Mouse (Mus musculus) testis, postnatal 14 days (tissue): ENCODE measurements around the gene 3110018I06Rik.

Experiments
- DNase-seq: peaks from one replicate; pipeline ENCODE4 v3.0.0; 2021; ENCODE audit warnings: low spot score

The 3110018I06Rik gene

DNA sequence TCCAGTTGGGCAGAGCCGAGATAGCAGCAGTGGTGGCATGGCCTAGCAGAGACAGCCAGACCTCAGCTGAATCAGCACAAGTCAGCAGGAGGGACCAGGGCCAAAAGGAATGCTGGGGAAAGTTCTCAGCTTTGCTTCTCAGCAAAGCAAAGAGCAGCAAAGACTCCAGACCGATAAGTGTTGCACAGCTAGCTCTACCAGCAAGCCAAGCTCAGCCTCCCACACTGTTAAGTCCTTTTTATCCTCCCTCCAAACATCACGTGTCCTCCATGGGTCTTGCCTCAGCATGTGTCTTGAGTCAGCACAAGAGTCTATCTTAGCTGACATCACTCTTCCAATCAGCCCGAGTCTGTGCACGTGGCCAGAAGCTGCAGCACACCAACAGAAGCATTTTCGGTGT is at the start of gene 3110018I06Rik:
3110018I06Rik (plus strand) TSS at position 262 of the 400 bp plus-strand sequence.
- DNase-seq: no peak

DNA sequence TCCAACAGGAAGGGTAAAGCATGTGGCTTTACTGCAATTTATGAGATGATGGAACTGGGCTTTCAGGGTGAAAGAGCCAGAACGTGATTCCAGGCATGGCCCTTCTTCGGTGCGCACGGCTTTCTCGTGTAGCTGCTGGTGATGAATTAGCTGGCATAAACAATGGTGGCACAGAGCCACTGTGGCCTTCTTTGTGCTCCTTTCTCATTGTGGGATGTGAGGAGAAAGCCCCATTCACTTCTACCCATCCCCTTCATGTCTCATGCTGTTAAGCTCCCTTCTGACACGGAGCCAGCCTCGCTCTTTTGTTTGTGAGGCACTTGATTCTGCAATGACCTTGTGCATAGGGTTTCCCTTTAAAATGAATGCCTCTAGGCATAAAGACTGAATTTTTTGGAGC is 43.8 kb upstream of the 3110018I06Rik start:
- DNase-seq: no peak

DNA sequence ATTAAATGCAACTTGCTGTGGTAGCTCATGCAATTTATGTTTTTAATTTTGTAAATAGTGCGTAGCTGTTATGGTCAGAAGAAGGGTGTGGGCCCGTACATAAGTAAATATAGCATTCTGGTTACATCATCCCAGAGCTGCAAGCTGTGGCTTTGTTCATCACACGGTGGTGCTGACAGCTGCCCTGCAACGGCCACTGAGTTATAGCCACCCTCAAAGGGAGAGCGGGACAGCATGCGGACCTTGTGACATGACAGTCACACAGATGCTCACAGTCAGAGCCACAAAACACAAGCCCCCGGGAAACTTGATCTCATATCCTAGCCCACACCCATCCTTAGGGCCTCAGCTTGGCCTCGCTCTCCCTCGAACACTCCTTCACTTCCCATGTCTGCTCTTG is 30.6 kb upstream of the 3110018I06Rik start:
- no peak for DNase-seq

DNA sequence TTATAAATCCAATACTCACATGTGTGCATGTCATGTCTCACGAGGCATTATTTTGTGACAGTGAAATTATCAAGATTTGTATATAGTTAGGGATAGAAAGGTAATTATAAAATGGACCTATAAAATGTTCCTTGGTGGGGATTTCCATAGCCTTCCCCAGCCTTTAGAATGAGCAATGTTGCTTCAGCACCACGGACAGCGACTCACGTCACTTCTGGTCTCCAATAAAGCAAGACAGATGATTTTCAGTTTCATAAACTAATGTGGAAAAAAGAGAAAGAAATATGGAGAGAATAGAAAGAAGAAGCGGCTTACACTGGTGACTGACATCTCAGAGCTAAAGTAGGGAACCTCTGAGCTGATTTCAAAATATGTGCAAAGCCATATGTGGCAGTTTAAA is 23.7 kb upstream of the 3110018I06Rik start:
- peak; percentile 26 for DNase-seq

DNA sequence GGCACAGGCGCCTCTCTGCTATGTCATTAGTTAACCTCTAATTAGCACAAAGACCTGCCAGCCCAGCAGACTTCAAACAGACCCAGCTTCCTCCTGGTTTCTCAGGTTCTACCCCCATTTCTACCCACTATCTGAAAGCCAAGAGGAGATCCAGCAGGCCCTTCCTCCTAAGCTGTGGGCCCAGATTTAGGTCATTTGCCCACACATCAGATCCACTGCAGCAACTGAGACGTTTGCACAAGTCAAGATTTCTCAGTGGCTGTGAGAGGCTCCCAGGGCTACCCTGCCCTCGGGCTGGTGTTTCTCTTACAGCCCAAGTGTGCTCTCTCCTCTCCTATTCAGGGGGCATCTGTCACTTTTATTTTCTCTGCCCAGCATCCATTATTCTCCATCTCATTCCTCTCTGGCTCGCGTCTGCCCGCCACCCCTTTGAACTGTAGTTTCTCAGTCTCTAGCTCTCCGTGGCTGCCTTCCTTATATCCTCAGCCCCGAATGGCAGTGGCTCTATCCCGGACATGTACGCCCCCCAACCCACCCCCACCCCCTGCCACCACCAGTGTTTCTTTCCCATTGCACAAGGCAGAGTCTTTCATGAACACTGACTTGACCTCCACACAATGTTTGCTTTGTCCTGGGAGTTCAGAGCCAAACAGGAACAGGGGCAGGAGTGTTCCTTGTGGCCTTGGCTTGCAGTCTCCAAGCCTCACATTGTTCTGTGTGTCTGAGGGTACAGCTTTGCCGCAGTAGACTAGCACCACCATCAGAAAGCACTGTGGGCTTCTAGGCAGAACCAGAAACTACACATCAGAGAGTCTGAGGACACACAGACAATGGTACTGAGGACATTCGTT is 11.8 kb upstream of the 3110018I06Rik start:
- no peak for DNase-seq

DNA sequence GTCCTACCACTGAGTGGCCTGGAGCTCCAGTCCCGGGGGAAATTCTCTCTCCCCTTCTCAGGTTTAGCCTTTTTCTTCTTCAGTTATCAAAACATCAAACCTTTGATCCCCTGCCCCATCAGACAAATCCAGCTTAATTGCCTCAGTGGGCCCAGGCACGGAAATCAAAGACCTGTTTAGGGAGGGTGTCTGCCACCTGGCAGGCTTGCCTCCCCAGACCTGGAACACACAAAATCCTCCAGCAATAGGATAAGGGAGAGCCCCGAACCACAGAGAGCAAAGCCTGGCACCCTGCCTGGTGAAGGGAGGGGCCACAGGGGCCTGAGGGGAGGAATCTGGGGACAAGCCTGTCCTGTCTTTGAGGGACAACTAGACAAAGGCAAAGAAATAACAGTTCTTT is 9.1 kb upstream of the 3110018I06Rik start:
- no peak for DNase-seq

DNA sequence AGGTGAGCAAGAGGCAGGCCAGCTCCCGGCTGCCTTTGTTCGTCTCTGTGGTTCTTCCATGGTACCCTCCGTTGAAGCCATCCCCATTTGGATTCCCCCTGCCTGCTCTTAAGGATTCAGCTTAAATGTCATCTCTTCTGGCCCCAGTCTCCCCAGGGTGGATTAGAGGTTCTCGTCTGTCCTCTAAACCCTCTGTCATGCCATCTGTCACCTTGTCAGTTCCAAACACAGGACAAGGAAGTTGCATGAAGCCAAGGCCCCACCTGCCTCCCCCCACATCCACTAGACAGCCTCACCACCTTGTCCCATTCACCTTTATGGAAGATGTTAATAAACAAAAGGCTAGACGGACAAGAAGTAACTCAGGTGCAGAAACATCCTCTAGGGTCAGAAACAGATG is 5.4 kb upstream of the 3110018I06Rik start:
- DNase-seq: no peak

DNA sequence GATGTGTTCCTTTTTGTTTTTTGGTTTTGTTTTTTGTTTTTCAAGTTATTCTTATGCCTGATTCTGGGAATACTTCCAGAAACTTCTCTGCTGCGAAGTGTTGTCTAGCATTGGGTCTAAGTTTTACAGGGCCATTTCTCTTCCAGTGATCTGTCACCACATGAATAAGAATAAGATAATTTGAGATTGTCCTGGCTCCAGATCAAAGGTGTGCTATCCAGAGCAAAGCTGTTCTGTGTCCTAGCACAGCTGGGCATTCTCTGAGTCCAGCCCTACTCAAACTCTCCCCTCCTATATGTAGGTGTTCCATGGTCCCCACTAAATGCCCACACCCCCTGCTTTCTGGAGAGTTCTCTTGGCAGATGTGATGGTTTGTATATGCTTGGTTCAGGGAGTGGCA is 2.9 kb downstream of the 3110018I06Rik start:
- DNase-seq: no peak

DNA sequence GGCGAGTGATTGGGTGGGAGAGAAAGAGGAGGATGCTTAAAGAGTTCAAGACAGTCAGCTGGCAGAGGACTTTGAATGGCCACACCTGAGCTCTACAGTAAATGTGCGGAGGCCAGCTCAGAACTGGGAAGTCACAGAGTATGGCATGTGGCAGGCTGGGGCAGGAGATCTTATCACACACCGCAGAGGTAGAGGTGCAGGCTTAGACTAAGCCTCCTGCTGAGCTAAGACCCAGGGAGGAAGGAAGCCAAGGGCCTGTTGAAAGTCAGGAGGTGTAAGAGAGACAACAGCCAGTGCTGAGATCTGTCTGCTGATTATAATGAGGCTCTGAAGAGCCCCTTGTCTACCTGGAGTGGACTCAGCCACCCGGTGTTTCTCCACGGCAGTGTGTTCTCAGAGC is 8.5 kb downstream of the 3110018I06Rik start:
- DNase-seq: no peak

DNA sequence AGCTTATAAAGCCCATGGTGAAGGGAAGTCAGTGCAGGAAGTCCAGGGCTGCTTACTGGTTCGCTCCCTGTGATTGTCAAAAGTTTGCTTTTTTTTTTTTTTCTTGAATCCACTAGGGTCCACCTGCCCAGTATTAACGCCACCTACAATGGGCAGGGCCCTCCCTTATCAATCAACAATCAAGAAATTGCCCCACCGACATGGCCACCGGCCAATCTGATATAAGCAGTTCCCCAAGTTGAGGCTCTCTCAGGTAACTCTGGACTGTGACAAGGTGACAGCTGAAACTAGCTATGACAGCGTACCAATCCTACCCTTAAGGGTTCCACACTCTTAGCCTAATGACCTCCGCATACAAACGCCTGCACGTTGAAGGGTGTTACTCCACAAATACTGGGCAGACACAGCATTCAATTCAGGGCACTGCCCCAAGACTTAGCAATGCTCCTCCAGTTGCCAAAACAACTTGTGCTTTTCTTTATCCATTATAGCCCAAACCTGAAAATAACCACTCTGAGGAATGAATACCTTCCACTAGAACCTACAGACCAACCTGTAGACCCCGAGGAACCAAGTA is 21.3 kb downstream of the 3110018I06Rik start:
- no peak for DNase-seq

DNA sequence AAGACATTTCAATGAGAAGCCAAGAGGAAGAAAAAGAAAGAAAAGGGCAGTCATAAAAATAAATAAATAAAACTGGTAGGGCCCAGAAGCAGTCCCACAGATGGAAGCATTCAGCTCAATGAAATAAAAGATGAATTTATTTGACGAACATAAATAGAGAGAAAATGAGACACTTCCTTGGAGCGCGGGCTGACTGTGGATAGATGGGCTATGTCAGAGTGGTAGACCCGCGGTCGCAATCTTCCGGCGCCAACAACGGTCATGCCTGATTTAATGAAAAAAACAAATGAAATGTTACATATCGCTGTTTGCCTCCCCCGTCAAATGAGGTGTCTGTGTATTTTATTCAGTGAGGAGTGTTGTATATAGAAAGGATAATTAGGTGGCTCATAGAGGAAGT is 22.7 kb downstream of the 3110018I06Rik start:
- no peak for DNase-seq

DNA sequence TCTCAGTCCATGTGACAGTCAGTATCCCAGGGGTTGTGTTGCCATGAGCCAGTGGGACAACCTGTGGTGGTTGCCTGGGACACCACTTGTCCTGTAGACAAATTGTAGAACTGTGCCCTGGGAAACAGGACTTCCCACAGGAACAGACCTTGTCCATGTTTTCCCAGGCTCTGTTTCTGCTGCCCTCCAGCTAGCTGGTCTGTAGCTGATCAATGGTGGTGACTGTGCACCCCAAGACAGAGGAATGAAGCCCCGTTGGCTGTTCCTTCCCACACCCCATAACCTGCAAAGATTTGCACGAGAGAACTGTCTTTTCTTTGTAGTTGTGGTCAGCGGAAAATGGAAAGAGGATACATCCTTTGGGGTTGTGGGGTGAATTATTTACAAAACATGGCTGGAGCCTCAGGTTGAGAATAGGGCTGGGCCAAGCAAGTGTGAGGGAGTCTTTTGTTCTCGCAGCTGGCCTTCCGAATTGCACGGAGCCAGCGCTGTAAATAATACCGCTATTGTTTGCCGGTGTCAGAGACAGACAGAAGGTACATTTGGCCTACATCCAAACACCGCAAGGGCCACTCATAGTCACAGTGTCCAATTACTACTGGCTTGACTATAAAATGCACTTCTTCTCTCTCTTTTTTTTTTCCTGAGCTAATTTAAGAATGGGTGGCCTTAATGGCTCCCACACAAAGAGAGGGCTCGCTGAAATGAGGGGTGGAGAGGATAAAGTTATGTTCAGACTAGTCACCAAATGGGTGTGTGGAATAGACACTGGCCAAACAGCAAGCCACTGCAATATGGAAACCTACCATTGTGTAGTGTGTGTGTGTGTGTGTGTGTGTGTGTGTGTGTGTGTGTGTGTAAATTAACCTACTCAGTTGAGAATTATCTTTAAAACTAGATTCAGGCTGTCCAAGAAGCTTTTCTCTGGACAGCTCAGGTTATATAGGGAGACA is 28.1 kb downstream of the 3110018I06Rik start:
- DNase-seq: peak; percentile 33

DNA sequence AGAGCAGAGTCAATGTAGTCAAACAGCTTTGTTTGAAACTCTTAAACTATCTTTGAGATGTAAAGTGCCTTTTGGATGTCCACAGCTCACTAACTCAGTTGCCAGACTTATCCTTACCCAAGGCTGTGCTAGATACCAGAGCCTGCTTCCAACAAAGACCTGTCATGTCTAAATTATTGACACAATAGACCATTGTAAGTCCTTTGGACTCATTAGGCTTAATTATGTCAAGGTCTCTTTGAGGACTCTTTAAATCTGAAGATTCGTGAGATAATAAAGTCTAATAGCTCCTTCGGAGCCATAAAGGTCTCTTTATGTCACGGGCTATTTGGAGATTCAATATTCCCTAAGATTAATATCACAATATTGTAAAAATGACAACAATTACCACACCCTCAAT is 32.5 kb downstream of the 3110018I06Rik start:
- DNase-seq: no peak

DNA sequence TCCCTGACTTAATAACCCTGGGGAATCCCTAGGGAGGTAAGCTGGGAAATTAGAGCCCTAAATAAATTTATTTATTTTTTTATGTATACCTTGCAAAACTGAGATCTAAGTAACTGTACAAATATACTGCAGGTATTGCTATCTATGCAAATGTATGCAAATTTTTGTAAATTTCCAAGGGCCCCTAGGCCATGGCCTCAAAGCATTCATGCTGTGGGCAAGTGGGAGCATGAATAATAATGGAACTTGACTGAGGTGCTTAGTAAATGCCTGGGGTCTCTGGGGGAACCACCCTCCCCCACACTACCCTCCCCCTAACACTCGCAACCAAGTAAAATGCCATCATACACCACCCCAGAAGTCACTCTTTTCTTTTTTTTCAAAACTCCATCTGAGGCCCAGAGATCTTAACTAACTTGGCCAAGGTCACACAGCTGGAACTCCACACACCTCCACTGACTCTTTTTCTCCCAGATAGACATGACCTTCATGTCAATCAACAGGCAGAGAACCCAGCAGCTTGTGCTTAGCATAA is 40.0 kb downstream of the 3110018I06Rik start:
- DNase-seq: no peak

DNA sequence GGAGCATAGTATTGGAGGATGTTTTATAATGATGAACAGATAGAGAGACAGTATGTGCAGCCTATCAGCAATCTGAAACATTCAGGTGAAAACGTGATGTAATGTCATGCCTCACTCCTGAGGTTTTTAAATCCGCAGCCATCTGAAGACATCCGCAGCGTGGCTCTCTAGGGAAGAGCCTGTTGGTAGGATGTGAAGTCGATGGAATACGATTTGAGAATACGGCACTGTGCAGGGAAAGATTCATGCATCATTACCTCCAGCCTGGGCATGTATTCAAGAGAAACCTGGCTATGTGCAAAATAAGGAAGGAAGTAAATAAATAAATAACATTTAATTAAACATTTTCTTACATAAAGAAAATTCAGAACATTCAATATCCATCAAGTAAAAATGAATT is 44.4 kb downstream of the 3110018I06Rik start:
- no peak for DNase-seq
